Mouse (Mus musculus) frontal cortex, adult (tissue): ENCODE results near the gene Dapl1.
A peak's percentile ranks its signal among the peaks of the same experiment; 100 is the strongest.

ENCODE experiments used
- ATAC-seq: cut with Nextera tagmentation; 2 replicates; pipeline ENCODE4 v1.9.2; 2017; ENCODE audit warnings: mild to moderate bottlenecking, moderate library complexity, mixed read lengths; ENCODE audit not compliant: low TSS enrichment

Gene Dapl1

GRCm38 (mm10) chr2:59533971-59534748 lies 49.7 kb downstream of the Dapl1 start:
- ATAC-seq = no peak

GRCm38 (mm10) chr2:59536958-59537357 lies 52.5 kb downstream of the Dapl1 start:
- ATAC-seq = no peak

- ATAC-seq = peak; percentile 29
These were observed 53.6 kb downstream of the Dapl1 start for GRCm38 (mm10) chr2:59538031-59538430.

GRCm38 (mm10) chr2:59539796-59540195 lies 55.3 kb downstream of the Dapl1 start:
- ATAC-seq = peak; percentile 56

GRCm38 (mm10) chr2:59541121-59541887 lies 56.9 kb downstream of the Dapl1 start:
- ATAC-seq = peak; percentile 86

- ATAC-seq = no peak
These were observed 59.2 kb downstream of the Dapl1 start for GRCm38 (mm10) chr2:59543543-59544065.

- ATAC-seq = no peak
These were observed 59.9 kb downstream of the Dapl1 start for GRCm38 (mm10) chr2:59544237-59544909.

- no peak for ATAC-seq
These were observed 60.5 kb downstream of the Dapl1 start for GRCm38 (mm10) chr2:59545001-59545400.

- no peak for ATAC-seq
These were observed 63.1 kb downstream of the Dapl1 start for GRCm38 (mm10) chr2:59547369-59548099.

GRCm38 (mm10) chr2:59552784-59553183 lies 68.3 kb downstream of the Dapl1 start:
- no peak for ATAC-seq

- ATAC-seq = no peak
These were observed 70.0 kb downstream of the Dapl1 start for GRCm38 (mm10) chr2:59554373-59554940.
